Mouse (Mus musculus) gastrocnemius, adult 2 months (tissue): Measurements from ENCODE around the gene Nkpd1. TPM values are rescaled to one million over a fixed set of nuclear protein-coding genes. Genes with fewer than 3 reads are reported as not detected.
"Not testable (repeated sequence)": the region's sequence is repeated elsewhere in the genome, so short reads cannot be mapped to it uniquely, and the experiment has no call there.

ENCODE experiments used
- DNase-seq: peaks from one replicate; pipeline ENCODE4 v3.0.0; 2022
- H3K27ac ChIP-seq: fragments of 200-600 bp; 2 replicates; pipeline ENCODE4 v1.8.1; 2022; ENCODE audit warnings: mild to moderate bottlenecking
- H3K4me3 ChIP-seq: fragments of 200-600 bp; 2 replicates; pipeline ENCODE4 v1.8.1; 2022; ENCODE audit warnings: mild to moderate bottlenecking, moderate library complexity
- CTCF ChIP-seq: fragments of 200-600 bp; IDR thresholded peaks from 2 replicates; pipeline ENCODE4 v1.8.1; 2022; ENCODE audit warnings: antibody characterized with exemption, mild to moderate bottlenecking, moderate library complexity
- intact Hi-C: fragments of 180-260 bp; cut with DNase I; formaldehyde crosslinking; loops from one replicate; pipeline ENCODE4 v1.15.1; 2025
- total RNA-seq, 2 experiments: library from RNA; stranded (reverse); gene quantifications; 2 replicates each; pipeline ENCODE4 v1.2.3; 2021

Gene Nkpd1
- total RNA-seq, 2 experiments from 2014 or later, result not detected

DNA sequence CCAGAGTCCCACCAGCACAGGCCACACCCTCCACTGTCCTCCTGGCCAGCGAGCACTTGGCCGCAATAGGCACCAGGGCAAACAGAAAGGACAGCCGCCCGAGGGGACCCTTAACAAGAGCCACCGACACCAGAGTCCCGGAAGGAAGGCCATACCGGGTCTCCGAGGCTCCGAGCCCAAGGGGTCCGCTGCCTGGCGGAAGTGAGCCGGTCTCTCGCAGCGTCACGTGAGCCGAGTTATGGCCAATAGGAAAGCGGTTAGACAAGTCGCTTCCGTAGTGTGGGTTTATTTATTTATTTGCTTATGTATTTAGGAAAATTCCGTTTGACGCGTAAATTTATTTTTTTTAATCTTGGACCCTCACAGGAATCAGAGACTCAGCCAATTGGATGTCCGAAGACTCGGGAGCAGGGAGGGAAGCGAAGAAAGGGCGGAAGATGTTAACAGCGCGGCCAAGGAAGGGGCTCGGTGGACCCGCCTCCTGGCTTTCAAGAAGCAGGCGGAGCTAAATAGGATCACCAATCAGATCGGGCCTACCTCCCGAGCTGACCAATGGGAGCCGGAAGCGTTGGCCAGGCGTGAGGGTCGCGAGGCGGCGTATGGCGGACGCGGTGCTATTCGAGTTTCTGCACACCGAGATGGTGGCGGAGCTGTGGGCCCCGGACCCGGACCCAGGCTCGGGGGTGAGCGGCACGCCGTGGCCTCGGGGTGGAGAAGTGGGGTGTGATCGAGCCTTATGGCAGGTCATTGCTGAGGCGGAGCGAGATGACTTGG, 9.3 kb upstream of the Nkpd1 start, which contains the start of the genes Bloc1s3 and Trappc6a:
Bloc1s3 (minus strand) TSS at position 218 of the 774 bp plus-strand sequence.
Trappc6a (plus strand) TSS at position 246 of the 774 bp plus-strand sequence.
- TF ChIP-seq CTCF, result peak; percentile 3; the same call in 1 of the 2 replicates
- peak; percentile 93 for DNase-seq
- peak within 1 kb of the TSS; percentile 90 for H3K27ac ChIP-seq
- peak within 1 kb of the TSS; percentile 80 for H3K4me3 ChIP-seq
- intact Hi-C loops, result loop anchor here (5.0 to 10.0 kb wide), 2 partner anchors 46 to 104 kb away; partner anchors contain the start of genes Ckm, Exoc3l2 and Klc3

DNA sequence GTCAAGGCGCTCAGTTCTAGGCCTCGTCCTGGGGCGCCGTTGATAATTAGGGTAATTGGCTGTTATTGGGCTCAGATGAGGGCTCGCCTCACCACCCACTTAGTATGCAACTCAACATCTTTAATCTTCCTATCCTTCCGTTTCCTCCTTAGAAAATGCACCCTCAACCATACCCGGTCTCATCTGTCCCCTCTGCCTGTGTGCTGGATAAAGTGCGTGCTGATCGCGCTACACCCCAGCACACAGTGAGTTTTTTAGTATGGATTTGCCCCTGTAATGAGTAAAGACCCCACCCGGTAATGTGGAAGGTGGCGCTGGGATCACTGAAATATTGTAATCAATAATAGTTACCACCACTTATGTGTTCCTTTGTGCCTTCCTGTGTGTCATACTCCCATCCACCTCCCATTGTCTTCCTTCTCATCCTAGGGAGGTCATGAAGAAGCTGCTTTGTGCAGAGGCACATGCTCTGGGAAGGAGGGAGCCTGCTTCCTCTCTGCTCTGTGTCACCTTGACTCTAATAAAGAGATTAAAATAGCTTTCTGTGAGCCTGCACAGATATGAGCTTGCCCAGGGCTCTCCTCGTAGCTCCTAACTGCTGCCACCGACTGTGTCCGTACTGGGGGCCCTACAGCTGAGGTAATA, 8.6 kb upstream of the Nkpd1 start:
- no peak for TF ChIP-seq CTCF
- intact Hi-C loops, result loop anchor here (5.0 to 10.0 kb wide), 2 partner anchors 47 to 104 kb away; partner anchors contain the start of genes Ckm, Exoc3l2 and Klc3

DNA sequence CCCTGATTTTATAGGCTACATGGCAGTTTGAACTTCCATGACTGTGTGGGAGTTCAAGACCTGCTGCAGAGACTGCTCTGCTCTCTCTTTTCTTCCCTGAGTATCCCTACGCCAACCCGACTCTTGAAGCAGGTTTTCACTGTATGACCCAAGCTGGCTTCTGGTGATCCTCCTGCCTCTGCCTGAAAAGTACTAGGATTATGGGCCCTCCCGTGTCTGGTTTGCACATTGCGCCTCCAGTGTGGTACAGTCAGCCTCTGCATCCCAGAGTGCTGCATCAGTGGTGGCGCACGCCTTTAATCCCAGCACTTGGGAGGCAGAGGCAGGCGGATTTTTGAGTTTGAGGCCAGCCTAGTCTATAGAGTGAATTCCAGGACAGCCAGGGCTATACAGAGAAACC, 7.9 kb upstream of the Nkpd1 start:
- H3K4me3 ChIP-seq, result peak overlapping the region; percentile 80; the same call in 1 of the 2 replicates

More for the DNA sequence above, 8.6 kb upstream of the Nkpd1 start:
- H3K27ac ChIP-seq, result peak overlapping the region; percentile 90
- H3K4me3 ChIP-seq, result peak overlapping the region; percentile 80
- no peak for DNase-seq

DNA sequence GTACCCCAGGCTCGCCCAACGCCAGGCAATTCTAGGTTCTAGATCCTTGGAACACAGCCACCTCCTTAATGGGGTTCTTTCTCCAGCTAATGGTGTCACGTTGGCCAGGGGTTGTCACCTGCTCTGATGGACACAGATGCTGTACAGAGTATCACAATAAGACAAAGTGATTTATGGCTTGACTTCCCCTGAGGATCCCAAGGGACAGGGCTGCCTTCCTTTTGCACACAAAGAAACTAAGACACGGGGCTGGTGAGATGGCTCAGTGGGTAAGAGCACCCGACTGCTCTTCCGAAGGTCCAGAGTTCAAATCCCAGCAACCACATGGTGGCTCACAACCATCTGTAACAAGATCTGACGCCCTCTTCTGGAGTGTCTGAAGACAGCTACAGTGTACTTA, 5.7 kb upstream of the Nkpd1 start:
- DNase-seq, intact Hi-C loops, H3K4me3 ChIP-seq, H3K27ac ChIP-seq: not testable (repeated sequence)

More for the DNA sequence above, 7.9 kb upstream of the Nkpd1 start:
- H3K27ac ChIP-seq, result no peak overlapping the region
- no peak for DNase-seq
- intact Hi-C loops, result loop anchor here (5.0 to 10.0 kb wide), 2 partner anchors 47 to 105 kb away; partner anchors contain the start of genes Ckm, Exoc3l2 and Klc3
- no peak for TF ChIP-seq CTCF

DNA sequence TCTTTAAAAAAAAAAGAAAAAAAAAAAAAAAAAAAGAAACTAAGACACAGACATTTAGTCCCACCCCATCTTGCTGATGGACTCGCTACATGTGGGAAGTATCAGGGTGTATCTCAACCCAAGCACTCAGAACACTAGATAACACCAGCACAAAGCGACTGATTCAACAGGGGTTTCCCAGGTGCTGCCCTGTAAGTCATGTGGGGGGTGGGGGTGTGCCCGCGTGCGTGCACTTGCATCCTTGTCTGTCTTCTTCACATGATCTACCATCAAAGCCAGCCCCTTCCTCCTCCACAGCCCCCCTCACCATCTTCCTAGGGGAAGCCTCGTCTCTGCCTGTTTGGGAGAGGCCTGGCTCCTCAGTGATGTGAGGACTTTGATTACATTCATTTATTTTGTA, 5.3 kb upstream of the Nkpd1 start:
- no peak overlapping the region for H3K4me3 ChIP-seq
- DNase-seq, result no peak
- intact Hi-C loops, result no loop called here
- no peak overlapping the region for H3K27ac ChIP-seq
- no peak for TF ChIP-seq CTCF

DNA sequence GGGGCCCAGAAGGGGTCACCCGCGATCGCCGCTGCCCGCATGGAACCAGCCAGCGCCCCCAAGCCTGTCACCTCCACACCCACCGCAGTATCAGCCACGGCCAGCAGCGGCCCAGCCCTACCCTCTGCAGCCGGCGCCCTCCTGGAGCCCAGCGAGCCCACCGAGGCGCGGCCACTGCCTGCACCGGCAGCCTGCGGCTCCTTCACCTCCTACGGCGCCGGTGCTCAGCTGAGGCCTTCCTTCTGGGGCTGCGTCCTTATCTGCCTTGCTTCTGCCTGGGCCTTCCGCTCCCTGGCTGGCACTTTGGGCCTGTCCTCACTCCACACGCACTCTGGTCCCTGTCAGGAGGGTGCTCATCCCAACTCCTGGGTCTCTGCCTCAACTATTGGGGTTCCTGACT, 2.4 kb downstream of the Nkpd1 start:
- intact Hi-C loops, result no loop called here
- TF ChIP-seq CTCF, result no peak
- DNase-seq, result no peak
- H3K4me3 ChIP-seq, result no peak overlapping the region
- H3K27ac ChIP-seq, result no peak overlapping the region

DNA sequence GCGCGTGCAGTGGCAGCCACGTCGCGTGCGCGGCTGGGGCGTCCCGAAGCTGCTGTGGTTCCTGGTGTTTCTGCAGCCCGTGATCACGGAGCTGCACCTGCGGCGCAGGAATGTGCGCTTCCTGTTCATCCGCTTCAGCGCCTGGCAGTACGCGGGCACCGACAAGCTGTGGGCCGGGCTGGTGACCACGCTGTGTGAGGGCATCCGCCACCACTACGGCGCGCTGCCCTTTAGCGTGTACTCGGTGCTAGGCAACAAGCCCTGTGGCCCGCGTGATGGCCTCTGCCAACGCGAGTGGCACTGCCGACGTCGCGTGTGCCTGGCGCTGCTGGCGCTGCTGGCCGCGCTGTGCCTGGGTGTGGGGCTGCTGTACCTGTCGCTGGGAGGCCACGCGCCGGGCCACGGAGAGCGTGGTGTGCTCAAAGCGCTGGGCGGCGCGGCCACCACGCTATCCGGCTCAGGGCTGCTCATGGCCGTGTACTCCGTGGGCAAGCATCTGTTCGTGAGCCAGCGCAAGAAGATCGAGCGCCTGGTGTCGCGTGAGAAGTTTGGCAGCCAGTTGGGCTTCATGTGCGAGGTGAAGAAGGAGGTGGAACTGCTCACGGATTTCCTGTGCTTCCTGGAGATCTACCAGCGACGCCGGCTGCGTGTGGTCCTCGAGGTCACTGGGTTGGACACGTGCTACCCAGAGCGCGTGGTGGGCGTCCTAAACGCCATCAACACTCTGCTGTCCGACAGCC, 5.5 kb downstream of the Nkpd1 start:
- intact Hi-C loops, result no loop called here
- no peak overlapping the region for H3K27ac ChIP-seq
- peak overlapping the region; percentile 69 for H3K4me3 ChIP-seq
- TF ChIP-seq CTCF, result no peak
- DNase-seq, result peak; percentile 47

DNA sequence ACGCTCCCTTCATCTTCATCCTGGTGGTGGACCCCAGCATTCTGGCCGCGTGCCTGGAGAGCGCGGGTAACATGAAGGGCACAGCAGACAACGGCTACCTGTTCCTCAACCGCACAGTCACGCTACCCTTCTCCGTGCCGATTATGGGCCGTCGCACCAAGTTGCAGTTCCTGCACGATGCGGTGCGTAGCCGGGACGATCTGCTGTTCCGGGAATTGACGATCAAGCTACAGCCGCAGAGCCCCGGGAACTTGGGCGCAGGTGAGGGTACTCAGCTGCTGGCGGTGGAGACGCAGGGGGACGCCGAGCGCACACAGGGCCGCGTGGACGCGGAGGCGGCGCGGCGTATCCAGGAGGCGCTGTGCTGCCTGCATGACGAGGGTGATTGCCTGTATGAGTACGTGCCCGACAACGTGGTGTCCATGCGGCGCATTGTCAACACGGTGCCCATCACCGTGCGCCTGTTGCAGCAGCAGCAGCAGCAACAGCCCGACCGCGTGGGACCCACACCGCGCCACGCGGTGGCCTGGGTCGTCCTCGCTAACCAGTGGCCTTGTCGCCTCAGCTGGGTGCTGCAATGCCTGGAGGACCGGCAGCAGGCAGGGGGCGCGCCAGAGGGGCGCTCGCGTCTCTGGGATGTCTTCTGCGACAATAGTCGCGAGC, 6.2 kb downstream of the Nkpd1 start:
- DNase-seq, result peak; percentile 75
- intact Hi-C loops, result no loop called here
- TF ChIP-seq CTCF, result peak; percentile 69
- Histone ChIP-seq H3K27ac (no peak overlapping the region), H3K4me3 (peak overlapping the region; percentile 69)

DNA sequence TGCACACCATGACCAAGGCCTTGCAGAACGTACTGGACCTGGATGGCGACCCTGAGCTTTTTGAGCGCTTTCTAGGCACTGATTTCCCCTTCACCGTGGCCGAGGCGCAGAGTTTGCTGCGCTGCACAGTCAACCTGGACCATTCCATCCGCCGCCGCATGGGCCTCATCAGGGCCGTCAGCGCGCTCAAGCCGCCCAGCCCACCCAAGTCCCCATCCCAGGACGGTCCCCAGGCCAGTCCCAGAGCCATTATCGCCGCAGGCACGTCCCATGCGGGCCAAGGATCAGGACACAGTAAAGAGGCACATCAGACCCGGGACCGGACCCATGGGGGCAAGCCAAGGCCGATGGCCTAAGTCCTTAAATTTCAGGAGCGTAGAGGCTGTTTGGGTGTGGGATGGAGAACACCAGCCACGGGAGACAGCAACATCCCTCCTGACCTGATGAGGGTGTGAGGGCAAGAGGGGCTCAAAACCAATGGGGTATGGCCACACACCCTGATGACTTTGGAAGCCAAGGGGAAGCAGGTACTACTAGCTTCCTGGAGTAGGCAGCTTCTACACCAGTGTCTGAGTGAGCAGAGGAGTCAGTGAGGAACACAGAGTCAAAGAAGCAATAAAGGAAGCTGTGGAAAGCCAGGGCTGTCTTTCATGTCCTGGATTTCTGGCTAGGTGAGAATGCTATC, 6.9 kb downstream of the Nkpd1 start:
- Histone ChIP-seq H3K4me3 (peak overlapping the region; percentile 69), H3K27ac (no peak overlapping the region)
- no peak for TF ChIP-seq CTCF
- intact Hi-C loops, result no loop called here
- DNase-seq, result no peak

DNA sequence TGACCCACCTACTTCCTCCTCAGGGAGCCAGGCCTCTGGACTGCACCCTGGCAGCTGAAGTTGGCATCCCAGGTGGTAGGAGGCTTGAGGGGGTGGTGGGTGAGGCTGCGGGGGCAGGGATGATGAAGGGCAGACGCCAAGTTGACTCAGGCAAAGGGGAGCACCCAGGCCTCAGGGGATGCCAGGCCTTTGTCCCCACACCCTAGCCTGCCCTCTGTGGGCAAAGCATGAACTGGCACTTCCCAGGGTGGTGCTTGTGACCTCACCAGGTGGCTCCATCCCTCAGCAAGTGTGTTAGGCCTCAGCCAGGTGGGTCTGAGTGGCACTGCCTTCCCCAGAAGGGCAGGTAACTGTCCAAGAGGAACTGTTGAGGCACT, 7.5 kb downstream of the Nkpd1 start:
- TF ChIP-seq CTCF, result no peak
- H3K4me3 ChIP-seq, result no peak overlapping the region
- no peak for DNase-seq
- H3K27ac ChIP-seq, result no peak overlapping the region
- intact Hi-C loops, result no loop called here

DNA sequence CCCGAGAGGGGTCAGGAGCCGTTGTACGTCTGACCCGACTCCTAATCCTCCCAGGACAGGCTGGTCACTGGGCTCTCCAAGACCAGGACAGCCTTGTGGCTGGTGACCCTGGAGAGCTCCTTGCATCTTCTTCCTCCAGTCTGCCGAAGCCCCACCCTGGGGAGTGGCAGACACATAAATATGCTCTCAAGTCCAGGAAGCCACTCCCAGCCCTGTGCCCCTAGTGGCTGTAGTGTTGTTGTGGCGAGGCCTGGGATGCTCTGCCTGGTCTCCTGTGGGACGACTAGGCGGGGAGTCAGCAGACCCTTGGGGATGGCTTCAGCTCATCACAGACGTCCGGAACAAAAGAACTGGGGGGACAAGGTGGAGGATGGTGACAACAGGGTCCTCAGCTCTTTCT, 13.4 kb downstream of the Nkpd1 start:
- intact Hi-C loops, result no loop called here
- H3K4me3 ChIP-seq, result no peak overlapping the region
- DNase-seq, result no peak

More for the DNA sequence above, 13.4 kb downstream of the Nkpd1 start:
- H3K27ac ChIP-seq, result no peak overlapping the region
- no peak for TF ChIP-seq CTCF
